Mouse (Mus musculus) olfactory bulb, adult 2 months (tissue): ENCODE results near the gene Fcmr.

ENCODE experiments used
- CTCF ChIP-seq: fragments of 200-500 bp; IDR thresholded peaks from 2 replicates; pipeline ENCODE4 v1.5.1; 2012; ENCODE audit warnings: low read depth, mild to moderate bottlenecking, low read length, moderate library complexity; ENCODE audit not compliant: insufficient read depth
- POLR2A ChIP-seq: fragments of 200-500 bp; IDR thresholded peaks from 2 replicates; pipeline ENCODE4 v1.6.1; 2012; ENCODE audit warnings: mild to moderate bottlenecking, low read depth, low read length, moderate library complexity; ENCODE audit not compliant: insufficient read depth

DNA sequence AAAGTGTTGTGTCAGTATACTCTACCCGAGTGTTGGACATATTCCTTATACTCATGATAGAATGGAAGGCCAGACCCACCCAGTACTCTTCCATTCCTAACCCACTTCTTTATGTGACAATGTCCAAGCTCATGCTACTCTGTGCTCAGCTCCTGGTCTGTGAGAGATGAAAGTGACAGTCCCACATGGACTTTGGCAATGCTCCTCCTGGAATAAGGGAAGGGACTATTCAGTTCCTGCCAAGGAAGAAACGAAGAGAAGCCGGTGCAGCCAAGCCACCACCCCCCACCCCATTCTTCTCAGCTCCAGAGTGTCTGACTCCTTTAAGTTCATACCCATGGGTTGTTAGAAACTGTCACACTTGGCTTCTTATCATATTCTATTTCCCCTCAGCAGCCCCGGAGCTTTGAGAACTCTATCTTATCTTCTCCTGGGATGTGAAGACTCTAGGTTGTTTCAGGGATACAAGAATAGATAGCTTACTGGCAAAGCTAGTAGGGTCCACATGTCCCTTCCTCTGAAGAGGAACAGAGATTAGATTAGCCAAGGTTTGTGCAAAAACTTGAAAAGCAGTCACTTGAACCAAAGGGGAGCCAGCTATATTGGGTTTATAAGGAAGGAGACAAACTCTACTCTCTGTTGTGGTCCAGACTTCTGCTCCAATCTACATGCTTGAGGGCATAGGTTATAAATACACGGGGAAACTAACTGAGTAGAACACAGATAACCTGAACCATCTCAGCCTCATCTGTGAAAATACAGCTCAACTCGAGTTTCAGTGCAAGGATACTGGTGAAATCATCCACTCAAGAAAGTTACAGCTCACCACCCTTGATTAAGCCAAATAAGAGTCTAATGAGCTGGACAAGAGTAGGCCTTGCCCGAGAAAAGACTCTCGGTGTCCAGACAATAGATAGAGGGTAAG, 35.3 kb upstream of the Fcmr start:
- TF ChIP-seq POLR2A (no peak), CTCF (no peak)
